Mouse (Mus musculus) kidney, postnatal 36 days (tissue): ENCODE results near the gene Mrpl4.
A peak's percentile ranks its signal among the peaks of the same experiment; 100 is the strongest.

Experiments
- DNase-seq, 2 experiments: peaks; one replicate each; pipeline ENCODE4 v3.0.0; 2021 to 2022; ENCODE audit warnings: mixed read lengths in 2 of 2

Mrpl4 gene

GRCm38 (mm10) chr9:21017177-21017575, 14.6 kb downstream of the Mrpl4 start:
- no peak for DNase-seq

- no peak for DNase-seq
These were observed 16.1 kb downstream of the Mrpl4 start for GRCm38 (mm10) chr9:21018600-21018999.

GRCm38 (mm10) chr9:21021363-21021762, 18.8 kb downstream of the Mrpl4 start:
- no peak for DNase-seq

- no peak for DNase-seq
These were observed 19.8 kb downstream of the Mrpl4 start for GRCm38 (mm10) chr9:21022288-21022687.

GRCm38 (mm10) chr9:21022726-21023125, 20.2 kb downstream of the Mrpl4 start:
- no peak for DNase-seq

GRCm38 (mm10) chr9:21025258-21025810, 22.8 kb downstream of the Mrpl4 start:
- DNase-seq = no peak

GRCm38 (mm10) chr9:21026849-21027248, 24.3 kb downstream of the Mrpl4 start:
- no peak for DNase-seq

- no peak for DNase-seq
These were observed 25.3 kb downstream of the Mrpl4 start for GRCm38 (mm10) chr9:21027774-21028290.

GRCm38 (mm10) chr9:21028560-21029110, 26.1 kb downstream of the Mrpl4 start:
- no peak for DNase-seq

- peak; percentile 85 to 92 for DNase-seq
These were observed 26.9 kb downstream of the Mrpl4 start, which contains the start of gene Icam4 for GRCm38 (mm10) chr9:21029291-21030054. Gene Icam4, plus strand, starts transcription at chr9:21029373.

GRCm38 (mm10) chr9:21030055-21030600, 27.6 kb downstream of the Mrpl4 start:
- DNase-seq = no peak

GRCm38 (mm10) chr9:21030781-21031250, 28.3 kb downstream of the Mrpl4 start:
- DNase-seq = peak; percentile 92 to 95

GRCm38 (mm10) chr9:21031251-21031895, 28.8 kb downstream of the Mrpl4 start:
- peak; percentile 53 to 71 for DNase-seq

- peak in 1 of 2 experiments; percentile 37 for DNase-seq
These were observed 29.4 kb downstream of the Mrpl4 start, which contains the start of gene Icam5 for GRCm38 (mm10) chr9:21031896-21032351. Gene Icam5, plus strand, starts transcription at chr9:21032073.

GRCm38 (mm10) chr9:21032491-21032890, 30.0 kb downstream of the Mrpl4 start:
- DNase-seq = no peak

GRCm38 (mm10) chr9:21033136-21033535, 30.6 kb downstream of the Mrpl4 start:
- DNase-seq = peak; percentile 94 to 95

- peak in 1 of 2 experiments; percentile 56 for DNase-seq
These were observed 32.0 kb downstream of the Mrpl4 start for GRCm38 (mm10) chr9:21034481-21035085.

- no peak for DNase-seq
These were observed 33.0 kb downstream of the Mrpl4 start for GRCm38 (mm10) chr9:21035586-21035985.

GRCm38 (mm10) chr9:21036161-21036560, 33.6 kb downstream of the Mrpl4 start:
- DNase-seq = no peak

GRCm38 (mm10) chr9:21036666-21037065, 34.1 kb downstream of the Mrpl4 start:
- DNase-seq = no peak

GRCm38 (mm10) chr9:21037481-21037891, 34.9 kb downstream of the Mrpl4 start:
- DNase-seq = peak; percentile 27 to 52

GRCm38 (mm10) chr9:21039779-21040178, 37.2 kb downstream of the Mrpl4 start:
- no peak for DNase-seq
